Mouse (Mus musculus) T-helper 2 cell (primary cell): ENCODE data around the gene Soga1.

Experiments
- in situ Hi-C: fragments of 300-600 bp; cut with MboI, MseI; formaldehyde crosslinking; loops from one replicate; pipeline ENCODE4 v1.15.1; 2025; ENCODE audit warnings: high pct_unique_total_duplicates

Soga1 gene

DNA sequence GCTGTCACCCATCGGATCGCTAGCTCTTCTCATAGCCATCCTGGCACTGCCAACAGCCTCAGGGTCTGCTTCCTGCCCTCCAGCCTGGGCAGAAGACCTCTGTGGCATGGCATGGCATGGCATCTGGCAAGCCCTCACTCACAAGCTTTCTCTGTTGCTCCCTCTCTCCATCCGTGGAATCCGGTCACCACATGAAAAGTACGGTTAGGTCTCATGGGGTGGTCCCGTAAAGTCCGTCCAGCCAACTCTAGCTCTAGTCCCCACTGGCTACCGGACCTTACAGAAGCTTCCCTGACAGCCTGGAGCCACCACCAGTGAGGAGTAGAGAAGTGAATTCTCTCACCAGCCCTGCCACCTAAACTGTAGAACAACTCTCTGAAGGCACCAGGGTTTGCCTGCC, 2.3 kb upstream of the Soga1 start:
- in situ Hi-C loops, result no loop called here

- in situ Hi-C loops, result no loop called here
Measured at GRCm38 (mm10) chr2:157079701-157080180, 687 bp upstream of the Soga1 start.

DNA sequence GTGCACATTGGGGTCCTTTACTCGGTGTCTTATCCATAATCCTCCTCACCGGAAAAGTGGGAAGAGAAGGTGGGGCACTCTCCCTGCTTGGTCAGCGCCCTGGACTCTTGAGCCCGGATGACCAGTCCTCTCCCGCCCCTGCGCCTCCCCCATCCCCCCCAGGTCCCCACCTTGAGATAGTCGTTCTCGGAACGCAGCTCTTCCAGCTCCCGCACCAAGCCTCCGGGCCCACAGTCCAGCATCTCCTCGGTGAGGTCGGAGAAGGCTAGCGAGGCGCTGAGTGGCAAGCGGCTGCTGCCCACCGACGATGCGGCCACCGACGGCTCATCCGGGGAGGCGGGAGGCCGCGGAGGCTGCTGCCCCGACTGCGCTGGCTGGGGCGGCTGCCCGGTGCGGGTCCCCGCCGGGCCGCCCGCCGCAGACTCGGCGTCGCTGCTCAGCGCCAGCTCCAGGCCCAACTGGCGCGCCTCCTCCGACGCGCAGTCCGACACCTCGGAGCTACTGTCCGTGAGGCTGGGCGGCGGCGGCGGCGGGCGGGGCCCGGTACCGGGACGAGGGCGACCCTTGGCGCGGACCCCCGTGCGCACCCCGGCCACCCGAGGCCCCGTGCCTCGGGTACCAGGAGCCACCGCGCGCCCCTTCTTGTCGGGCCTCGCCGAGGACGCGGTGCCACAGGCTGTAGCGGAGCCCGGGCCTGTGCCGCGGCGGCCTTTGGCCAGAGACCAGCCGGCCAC, 828 bp downstream of the Soga1 start:
- in situ Hi-C loops, result no loop called here

DNA sequence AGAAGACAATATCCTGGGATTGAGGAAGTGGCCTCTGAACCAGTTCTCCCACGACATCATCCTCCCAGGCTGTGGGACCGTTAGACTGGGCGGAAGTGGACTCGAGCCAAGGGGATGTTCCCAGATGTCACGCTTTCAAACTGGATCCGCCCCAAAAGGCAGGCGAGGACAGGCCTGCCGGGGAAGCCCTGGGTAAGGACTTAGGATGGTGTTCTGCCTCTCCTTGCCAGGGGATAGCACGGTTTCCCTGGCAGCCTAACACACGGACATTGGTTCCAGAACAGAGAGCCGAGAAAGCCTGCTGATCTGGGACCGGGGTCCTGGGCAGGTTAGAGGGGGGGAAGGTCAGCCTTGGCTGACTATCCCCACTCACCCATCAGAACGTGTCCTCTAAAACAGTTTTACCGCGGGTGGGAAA, 1.4 kb downstream of the Soga1 start:
- in situ Hi-C loops, result no loop called here

DNA sequence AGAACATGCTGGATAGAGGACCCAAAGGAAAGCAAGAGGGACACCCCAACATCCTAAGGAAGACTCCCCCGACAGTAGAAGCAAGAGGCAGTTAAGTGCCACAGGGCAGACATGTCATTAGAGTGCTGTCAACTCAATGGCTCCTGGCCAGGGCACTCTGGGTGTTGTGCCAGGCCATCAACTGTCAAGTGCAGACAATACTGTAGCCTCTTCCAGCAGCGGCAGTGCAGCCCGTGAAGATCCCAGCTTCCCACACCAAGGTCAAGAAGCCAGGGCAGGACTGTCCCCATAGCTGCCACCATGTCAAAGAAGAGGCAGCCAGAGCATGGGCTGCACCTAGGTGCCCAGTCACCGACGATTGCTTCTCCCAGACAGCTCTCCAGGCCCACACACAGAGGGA, 1.9 kb downstream of the Soga1 start:
- in situ Hi-C loops, result no loop called here

- in situ Hi-C loops, result no loop called here
Measured at GRCm38 (mm10) chr2:157076585-157076984, 2.5 kb downstream of the Soga1 start.

GRCm38 (mm10) chr2:157075685-157076084, 3.4 kb downstream of the Soga1 start:
- in situ Hi-C loops, result no loop called here

DNA sequence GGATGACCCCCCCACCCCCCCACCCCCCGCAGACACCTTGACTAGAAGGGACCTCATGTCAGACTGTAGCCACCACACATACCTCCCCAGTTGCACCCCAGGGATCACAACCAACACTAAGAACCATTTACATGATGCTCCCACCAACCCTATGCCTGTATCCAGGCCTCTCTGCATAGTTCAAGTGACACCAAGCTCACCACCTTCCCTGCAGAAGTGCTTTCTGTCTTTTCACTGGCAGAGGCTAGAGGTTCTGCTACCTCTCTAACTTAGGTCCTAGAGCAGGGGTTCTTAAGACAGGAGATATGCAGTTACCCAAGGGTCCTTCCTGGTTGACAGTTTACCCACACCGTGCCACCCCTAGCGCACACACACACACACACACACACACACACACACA, 3.8 kb downstream of the Soga1 start:
- in situ Hi-C loops, result no loop called here

GRCm38 (mm10) chr2:157074772-157075171, 4.3 kb downstream of the Soga1 start:
- in situ Hi-C loops, result no loop called here

- in situ Hi-C loops, result no loop called here
Measured at GRCm38 (mm10) chr2:157074186-157074724, 4.8 kb downstream of the Soga1 start.

GRCm38 (mm10) chr2:157073378-157074052, 5.5 kb downstream of the Soga1 start:
- in situ Hi-C loops, result no loop called here

- in situ Hi-C loops, result no loop called here
Measured at GRCm38 (mm10) chr2:157072316-157072990, 6.6 kb downstream of the Soga1 start.

GRCm38 (mm10) chr2:157071556-157071955, 7.5 kb downstream of the Soga1 start:
- in situ Hi-C loops, result no loop called here

DNA sequence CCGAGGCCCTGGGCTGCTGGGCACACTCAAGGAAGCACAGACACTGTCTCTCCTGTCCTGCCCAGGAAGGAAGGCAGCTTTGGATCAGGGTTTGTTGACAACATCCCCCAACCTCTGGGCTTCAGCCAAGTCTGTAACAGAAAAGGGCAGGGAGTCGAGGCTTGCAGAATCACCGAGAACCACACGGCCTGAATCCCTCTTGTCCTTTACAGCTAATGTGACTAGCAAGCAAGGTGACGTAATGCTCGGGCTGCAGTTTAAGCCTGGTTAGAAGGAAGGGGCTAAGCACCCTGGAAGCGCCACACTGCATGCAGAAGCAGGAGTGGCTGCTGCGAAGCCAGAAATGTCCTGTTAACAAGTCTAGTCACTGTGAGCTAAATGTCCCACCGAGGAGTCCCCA, 8.7 kb downstream of the Soga1 start:
- in situ Hi-C loops, result no loop called here

DNA sequence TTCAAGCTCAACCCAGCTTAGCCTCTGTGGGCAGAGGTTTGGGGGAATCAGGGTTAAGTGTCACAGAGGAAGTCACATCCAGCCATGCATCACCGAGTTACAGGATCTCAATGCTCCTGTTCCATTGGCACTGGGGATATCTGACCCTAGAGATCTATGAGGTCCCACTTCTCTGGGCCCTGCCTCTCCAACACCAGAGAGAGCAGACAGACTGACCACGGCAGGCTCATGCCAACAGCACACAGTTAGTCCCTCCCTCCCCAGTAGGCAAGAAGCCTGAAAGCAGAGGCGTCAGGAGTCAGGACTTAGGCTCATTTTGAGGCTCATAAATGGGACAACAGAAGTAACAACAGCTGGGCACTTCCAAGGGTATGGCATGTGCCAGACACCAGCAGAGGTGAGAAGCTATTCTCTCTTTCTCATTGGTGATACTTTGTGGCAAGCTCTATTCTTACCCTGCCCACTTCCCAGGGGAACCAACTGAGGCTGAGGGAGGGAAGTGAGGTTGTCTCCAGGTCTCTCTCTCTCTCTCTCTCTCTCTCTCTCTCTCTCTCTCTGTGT, 9.2 kb downstream of the Soga1 start:
- in situ Hi-C loops, result no loop called here

DNA sequence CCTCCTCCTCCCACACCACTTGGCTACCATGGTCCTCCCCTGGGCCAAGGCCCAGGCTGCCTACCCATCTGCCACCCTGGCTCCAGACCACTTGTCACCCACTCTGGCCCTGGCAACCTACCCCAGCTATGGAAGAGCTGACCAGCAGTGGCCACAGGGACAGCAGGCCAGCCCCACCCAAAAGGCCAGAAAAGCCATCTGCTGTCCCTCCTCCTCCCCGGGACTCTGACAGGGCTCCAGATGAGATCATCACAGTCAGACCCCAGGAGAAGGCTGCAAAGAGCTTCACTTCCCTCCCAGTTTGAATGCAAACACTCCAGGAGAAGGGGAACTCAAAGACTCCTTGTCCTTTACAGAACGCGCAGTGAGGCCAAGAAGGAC, 9.7 kb downstream of the Soga1 start:
- in situ Hi-C loops, result no loop called here

GRCm38 (mm10) chr2:157068701-157069354, 10.2 kb downstream of the Soga1 start:
- in situ Hi-C loops, result no loop called here

- in situ Hi-C loops, result no loop called here
Measured at GRCm38 (mm10) chr2:157066731-157067430, 12.2 kb downstream of the Soga1 start.

DNA sequence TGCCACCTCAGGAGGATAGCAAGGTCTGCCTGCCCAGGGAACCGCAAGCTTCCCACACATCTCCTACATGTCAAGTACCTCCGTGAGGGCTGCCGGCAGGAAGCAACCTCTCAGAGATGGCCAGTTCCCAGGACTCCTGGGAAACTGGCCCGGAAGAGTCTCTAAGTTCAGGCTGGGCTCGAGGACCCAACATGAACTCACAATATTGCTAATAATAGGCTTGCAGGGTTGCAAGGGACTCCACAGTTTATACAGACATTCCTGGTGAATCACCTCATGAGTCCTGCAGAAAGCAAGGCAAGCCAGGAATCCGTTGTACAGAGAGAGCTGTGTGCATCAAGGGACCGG, 13.2 kb downstream of the Soga1 start:
- in situ Hi-C loops, result no loop called here

GRCm38 (mm10) chr2:157064978-157065878, 13.8 kb downstream of the Soga1 start:
- in situ Hi-C loops, result no loop called here
